Mouse (Mus musculus): Measurements from ENCODE around the gene Zfp454. TPM values are rescaled to one million over a fixed set of nuclear protein-coding genes. Genes with fewer than 3 reads are reported as not detected.

Gene Zfp454
- polyA plus RNA-seq, 1 experiment from 2014 or later, result 9.6 TPM

GRCm38 (mm10) chr11:50848520-50849137 lies 38.8 kb downstream of the Zfp454 start:
- Histone ChIP-seq H3K27ac (ENCODE audit: low read length) (no peak overlapping the region), H3K9me3 (ENCODE audit: low read length) (no peaks in the 10 kb centered on the region), H3K4me3 (ENCODE audit: low read length) (no peak overlapping the region), H3K36me3 (ENCODE audit: insufficient read depth, low read length) (no peaks in the 10 kb centered on the region), H3K9ac (replicated peaks; ENCODE audit: low read length) (no peak overlapping the region), H3K4me2 (replicated peaks; ENCODE audit: low read depth, low read length) (no peak overlapping the region), H3K4me1 (ENCODE audit: insufficient read depth, low read length) (peaks cover 9% of the 10 kb centered on the region), H3K27me3 (ENCODE audit: insufficient read depth, low read length) (peaks cover 52% of the 10 kb centered on the region)
- ATAC-seq (ENCODE audit: low FRiP score, low TSS enrichment), result no peak
- 35% methylated on average over 3 of the region's 3 CpGs for WGBS

- no peak overlapping the region for H3K4me3 ChIP-seq (ENCODE audit: low read length)
- peaks cover 44% of the 10 kb centered on the region for H3K27me3 ChIP-seq (ENCODE audit: insufficient read depth, low read length)
- no peak overlapping the region for H3K27ac ChIP-seq (ENCODE audit: low read length)
- H3K36me3 ChIP-seq (ENCODE audit: insufficient read depth, low read length), result no peaks in the 10 kb centered on the region
- H3K9ac ChIP-seq (replicated peaks; ENCODE audit: low read length), result no peak overlapping the region
- no peak for ATAC-seq (ENCODE audit: low FRiP score, low TSS enrichment)
- 67% methylated on average over 5 of the region's 5 CpGs for WGBS
- H3K4me2 ChIP-seq (replicated peaks; ENCODE audit: low read depth, low read length), result no peak overlapping the region
- H3K9me3 ChIP-seq (ENCODE audit: low read length), result no peaks in the 10 kb centered on the region
- peaks cover 9% of the 10 kb centered on the region for H3K4me1 ChIP-seq (ENCODE audit: insufficient read depth, low read length)
Observed at GRCm38 (mm10) chr11:50847047-50847446, 40.4 kb downstream of the Zfp454 start.

GRCm38 (mm10) chr11:50845951-50846350 lies 41.5 kb downstream of the Zfp454 start:
- no peak for ATAC-seq (ENCODE audit: low FRiP score, low TSS enrichment)
- peaks cover 33% of the 10 kb centered on the region for H3K27me3 ChIP-seq (ENCODE audit: insufficient read depth, low read length)
- H3K4me2 ChIP-seq (replicated peaks; ENCODE audit: low read depth, low read length), result no peak overlapping the region
- H3K36me3 ChIP-seq (ENCODE audit: insufficient read depth, low read length), result no peaks in the 10 kb centered on the region
- no peak overlapping the region for H3K9ac ChIP-seq (replicated peaks; ENCODE audit: low read length)
- H3K9me3 ChIP-seq (ENCODE audit: low read length), result no peaks in the 10 kb centered on the region
- no peak overlapping the region for H3K27ac ChIP-seq (ENCODE audit: low read length)
- H3K4me3 ChIP-seq (ENCODE audit: low read length), result no peak overlapping the region
- WGBS, result 90% methylated on average over 3 of the region's 3 CpGs
- peaks cover 4% of the 10 kb centered on the region for H3K4me1 ChIP-seq (ENCODE audit: insufficient read depth, low read length)

- peak within 1 kb of the TSS; percentile 53 for H3K4me3 ChIP-seq (ENCODE audit: low read length)
- H3K36me3 ChIP-seq (ENCODE audit: insufficient read depth, low read length), result no peaks in the 10 kb centered on the region
- peaks cover 9% of the 10 kb centered on the region for H3K4me1 ChIP-seq (ENCODE audit: insufficient read depth, low read length)
- H3K4me2 ChIP-seq (replicated peaks; ENCODE audit: low read depth, low read length), result peak within 1 kb of the TSS; percentile 78
- no peaks in the 10 kb centered on the region for H3K27me3 ChIP-seq (ENCODE audit: insufficient read depth, low read length)
- peak within 1 kb of the TSS; percentile 86 for H3K9ac ChIP-seq (replicated peaks; ENCODE audit: low read length)
- ATAC-seq (ENCODE audit: low FRiP score, low TSS enrichment), result peak; percentile 96
- WGBS, result 16% methylated on average over 22 of the region's 22 CpGs
- H3K27ac ChIP-seq (ENCODE audit: low read length), result peak within 1 kb of the TSS; percentile 84
- H3K9me3 ChIP-seq (ENCODE audit: low read length), result no peaks in the 10 kb centered on the region
Observed at GRCm38 (mm10) chr11:50841023-50841735, 46.3 kb downstream of the Zfp454 start, which contains the start of gene Zfp879. TSS of gene Zfp879 (minus strand) at chr11:50841552.

- H3K9me3 ChIP-seq (ENCODE audit: low read length), result peaks cover 16% of the 10 kb centered on the region
- H3K4me3 ChIP-seq (ENCODE audit: low read length), result no peak overlapping the region
- no peak overlapping the region for H3K4me2 ChIP-seq (replicated peaks; ENCODE audit: low read depth, low read length)
- no peak for ATAC-seq (ENCODE audit: low FRiP score, low TSS enrichment)
- H3K4me1 ChIP-seq (ENCODE audit: insufficient read depth, low read length), result peaks cover 4% of the 10 kb centered on the region
- H3K9ac ChIP-seq (replicated peaks; ENCODE audit: low read length), result no peak overlapping the region
- WGBS, result 83% methylated on average over 4 of the region's 4 CpGs
- peaks cover 15% of the 10 kb centered on the region for H3K36me3 ChIP-seq (ENCODE audit: insufficient read depth, low read length)
- no peaks in the 10 kb centered on the region for H3K27me3 ChIP-seq (ENCODE audit: insufficient read depth, low read length)
- H3K27ac ChIP-seq (ENCODE audit: low read length), result no peak overlapping the region
Observed at GRCm38 (mm10) chr11:50835727-50836126, 51.7 kb downstream of the Zfp454 start.

GRCm38 (mm10) chr11:50827010-50827953 lies 60.2 kb downstream of the Zfp454 start, which contains the start of gene Zfp354c:
TSS of gene Zfp354c (minus strand) at chr11:50827724.
- under 1% methylated on average over 36 of the region's 45 CpGs for WGBS
- Histone ChIP-seq H3K27me3 (ENCODE audit: insufficient read depth, low read length) (no peaks in the 10 kb centered on the region), H3K36me3 (ENCODE audit: insufficient read depth, low read length) (peaks cover 33% of the 10 kb centered on the region), H3K27ac (ENCODE audit: low read length) (peak within 1 kb of the TSS; percentile 0; the same call in 1 of the 2 replicates), H3K4me1 (ENCODE audit: insufficient read depth, low read length) (peaks cover 6% of the 10 kb centered on the region; the same call in 1 of the 2 replicates), H3K4me2 (replicated peaks; ENCODE audit: low read depth, low read length) (peak within 1 kb of the TSS; percentile 73), H3K9me3 (ENCODE audit: low read length) (peaks cover 2% of the 10 kb centered on the region; the same call in 1 of the 2 replicates), H3K9ac (replicated peaks; ENCODE audit: low read length) (peak within 1 kb of the TSS; percentile 90), H3K4me3 (ENCODE audit: low read length) (peak within 1 kb of the TSS; percentile 97)
- ATAC-seq (ENCODE audit: low FRiP score, low TSS enrichment), result peak; percentile 96

- Histone ChIP-seq H3K36me3 (ENCODE audit: insufficient read depth, low read length) (peaks cover 40% of the 10 kb centered on the region), H3K27me3 (ENCODE audit: insufficient read depth, low read length) (no peaks in the 10 kb centered on the region), H3K9me3 (ENCODE audit: low read length) (no peaks in the 10 kb centered on the region), H3K4me3 (ENCODE audit: low read length) (peak overlapping the region; percentile 97), H3K4me1 (ENCODE audit: insufficient read depth, low read length) (peaks cover 6% of the 10 kb centered on the region; the same call in 1 of the 2 replicates), H3K9ac (replicated peaks; ENCODE audit: low read length) (peak overlapping the region; percentile 90; the same call in 1 of the 2 replicates), H3K4me2 (replicated peaks; ENCODE audit: low read depth, low read length) (peak overlapping the region; percentile 73), H3K27ac (ENCODE audit: low read length) (no peak overlapping the region)
- ATAC-seq (ENCODE audit: low FRiP score, low TSS enrichment), result no peak
- WGBS, result 46% methylated on average over 2 of the region's 2 CpGs
Observed at GRCm38 (mm10) chr11:50826214-50826613, 61.2 kb downstream of the Zfp454 start.

Other genes starting within 250 kb of the Zfp454 start
- gene Zfp354c, start 59.9 kb downstream of the Zfp454 start, polyA plus RNA-seq (2015; fragmentation: Nextera tagmentation; extraction: Ambion mirVana), result 27.6 and 29.3 TPM in 2 replicates
- gene Zfp879, start 46.1 kb downstream of the Zfp454 start, polyA plus RNA-seq (2015; fragmentation: Nextera tagmentation; extraction: Ambion mirVana), result 0.72 and 1.0 TPM in 2 replicates
- 0.10 TPM in 1 of 2 replicates, not detected in the other for gene Grm6, start 37.0 kb downstream of the Zfp454 start, polyA plus RNA-seq (2015; fragmentation: Nextera tagmentation; extraction: Ambion mirVana)
- 15.4 and 18.2 TPM in 2 replicates for gene Zfp2, start 28.5 kb upstream of the Zfp454 start, polyA plus RNA-seq (2015; fragmentation: Nextera tagmentation; extraction: Ambion mirVana)
- gene Zfp354b, start 44.0 kb upstream of the Zfp454 start, polyA plus RNA-seq (2015; fragmentation: Nextera tagmentation; extraction: Ambion mirVana), result 1.7 and 1.9 TPM in 2 replicates
- gene 4933414I15Rik, start 56.1 kb upstream of the Zfp454 start, polyA plus RNA-seq (2015; fragmentation: Nextera tagmentation; extraction: Ambion mirVana), result not detected in 2 replicates
- not detected in 2 replicates for gene Prop1, start 66.1 kb upstream of the Zfp454 start, polyA plus RNA-seq (2015; fragmentation: Nextera tagmentation; extraction: Ambion mirVana)
- gene Olfr1378, start 78.9 kb upstream of the Zfp454 start, polyA plus RNA-seq (2015; fragmentation: Nextera tagmentation; extraction: Ambion mirVana), result not detected in 2 replicates
- gene Olfr1377, start 94.3 kb upstream of the Zfp454 start, polyA plus RNA-seq (2015; fragmentation: Nextera tagmentation; extraction: Ambion mirVana), result not detected in 2 replicates
- not detected in 2 replicates for gene Olfr51, start 115.9 kb upstream of the Zfp454 start, polyA plus RNA-seq (2015; fragmentation: Nextera tagmentation; extraction: Ambion mirVana)
- gene Olfr54, start 126.6 kb upstream of the Zfp454 start, polyA plus RNA-seq (2015; fragmentation: Nextera tagmentation; extraction: Ambion mirVana), result not detected in 2 replicates
- gene Olfr1375, start 160.5 kb upstream of the Zfp454 start, polyA plus RNA-seq (2015; fragmentation: Nextera tagmentation; extraction: Ambion mirVana), result not detected in 2 replicates
- gene Zfp354a, start 171.6 kb upstream of the Zfp454 start, polyA plus RNA-seq (2015; fragmentation: Nextera tagmentation; extraction: Ambion mirVana), result 13.5 and 14.2 TPM in 2 replicates